Mouse (Mus musculus) thymus, adult 2 months (tissue): ENCODE measurements around the gene Plekhd1.

Experiments used
- CTCF ChIP-seq: fragments of 200-500 bp; IDR thresholded peaks from 2 replicates; pipeline ENCODE4 v1.5.1; 2012; ENCODE audit warnings: mild to moderate bottlenecking, control low read depth, low read length, moderate library complexity, borderline replicate concordance; ENCODE audit not compliant: control insufficient read depth, poor library complexity, insufficient read depth; ENCODE audit errors: extremely low read depth
- POLR2A ChIP-seq: fragments of 200-500 bp; IDR thresholded peaks from 2 replicates; pipeline ENCODE4 v1.6.1; 2012; ENCODE audit warnings: mild to moderate bottlenecking, low read length, control low read depth, moderate library complexity; ENCODE audit not compliant: control insufficient read depth, poor library complexity, insufficient read depth; ENCODE audit errors: extremely low read depth

- TF ChIP-seq CTCF, result no peak
- TF ChIP-seq POLR2A, result no peak
These were observed 2.7 kb upstream of the Plekhd1 start for GRCm38 (mm10) chr12:80689696-80690095.
